Mouse (Mus musculus) heart, postnatal 0 days (tissue): ENCODE data around the gene St6galnac6.

Source experiments
- CTCF ChIP-seq: IDR thresholded peaks from 2 replicates; pipeline ENCODE4 v1.5.1; 2016; ENCODE audit warnings: antibody characterized with exemption, control low read depth, low read depth
- EP300 ChIP-seq: IDR thresholded peaks from 2 replicates; pipeline ENCODE4 v1.6.1; 2016; ENCODE audit warnings: antibody characterized with exemption, low read depth

GRCm38 (mm10) chr2:32631737-32632394 lies 32.4 kb downstream of the St6galnac6 start:
- TF ChIP-seq CTCF: peak; percentile 86
- TF ChIP-seq EP300: no peak
